Mouse (Mus musculus) liver, adult (tissue): ENCODE data around the gene Mthfs.
"Not testable (repeated sequence)": the region's sequence is repeated elsewhere in the genome, so short reads cannot be mapped to it uniquely, and the experiment has no call there.

ENCODE experiments used
- GATA4 ChIP-seq: IDR thresholded peaks from 2 replicates; pipeline ENCODE4 v1.6.1; 2014; ENCODE audit warnings: mild to moderate bottlenecking, low read length; ENCODE audit not compliant: insufficient replicate concordance

Mthfs gene

DNA sequence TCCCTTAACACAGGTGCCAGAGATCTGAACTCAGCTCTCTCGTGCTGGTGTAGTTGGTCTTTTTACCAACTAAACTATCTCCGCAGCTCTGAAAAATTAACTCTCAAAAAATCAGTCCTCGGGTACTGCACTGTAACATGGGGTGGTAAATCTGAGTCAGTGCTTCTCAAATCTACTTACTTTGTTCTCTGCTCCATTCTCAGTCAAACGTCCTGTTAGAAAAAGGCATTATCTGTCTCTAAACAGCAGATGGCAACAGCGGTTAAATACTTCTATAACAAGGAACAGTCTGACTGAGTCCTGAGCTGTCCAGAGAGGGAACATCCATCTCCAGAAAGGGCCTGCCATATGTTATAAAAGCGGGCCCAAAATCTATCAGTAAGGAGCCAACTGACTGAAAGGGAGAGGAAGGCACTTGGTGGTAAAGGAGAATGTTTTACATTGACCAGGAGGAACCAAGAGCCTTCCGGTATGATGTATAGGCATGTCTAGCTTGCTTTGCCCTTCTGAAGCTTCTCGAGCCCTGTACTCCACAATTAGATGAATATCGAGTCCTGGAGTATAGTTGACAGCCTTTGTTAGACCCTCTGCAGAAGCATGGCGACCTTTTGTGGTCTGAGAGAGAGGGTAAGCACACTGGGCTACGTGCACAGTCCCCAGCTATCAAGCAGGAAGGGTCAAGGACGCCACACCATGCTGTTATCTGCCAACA lies at the start of gene Mthfs:
Gene Mthfs (plus strand): TSS at position 324 of the 712 bp plus-strand sequence.
- TF ChIP-seq GATA4 = not testable (repeated sequence)

DNA sequence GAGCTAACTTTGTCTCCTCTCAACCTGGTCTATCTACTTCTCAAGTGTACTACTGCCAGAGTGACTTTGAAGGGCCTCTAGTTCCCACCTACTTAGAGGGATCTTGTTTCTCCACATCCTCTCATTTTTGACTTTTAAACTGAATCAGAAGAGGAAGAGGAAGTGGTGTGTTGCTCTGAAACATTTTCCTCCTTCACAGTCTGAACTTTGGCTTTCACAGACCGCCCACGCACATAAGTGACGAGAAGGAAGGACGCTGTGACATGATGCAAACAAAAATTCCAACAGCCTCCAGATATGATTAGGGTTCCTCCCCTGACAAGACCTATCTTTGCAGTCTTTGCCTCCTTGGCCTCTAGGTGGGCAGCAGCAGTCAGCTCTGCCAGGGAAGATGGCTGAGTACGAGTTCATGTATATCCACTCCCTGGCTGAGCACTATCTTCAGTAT lies 11.5 kb upstream of the Mthfs start, which contains the start of the genes Bcl2a1b and Gm29094:
Gene Bcl2a1b (plus strand): TSS at position 241 of the 448 bp plus-strand sequence.
Gene Gm29094 (plus strand): TSS at position 411 of the 448 bp plus-strand sequence.
- not testable (repeated sequence) for TF ChIP-seq GATA4

DNA sequence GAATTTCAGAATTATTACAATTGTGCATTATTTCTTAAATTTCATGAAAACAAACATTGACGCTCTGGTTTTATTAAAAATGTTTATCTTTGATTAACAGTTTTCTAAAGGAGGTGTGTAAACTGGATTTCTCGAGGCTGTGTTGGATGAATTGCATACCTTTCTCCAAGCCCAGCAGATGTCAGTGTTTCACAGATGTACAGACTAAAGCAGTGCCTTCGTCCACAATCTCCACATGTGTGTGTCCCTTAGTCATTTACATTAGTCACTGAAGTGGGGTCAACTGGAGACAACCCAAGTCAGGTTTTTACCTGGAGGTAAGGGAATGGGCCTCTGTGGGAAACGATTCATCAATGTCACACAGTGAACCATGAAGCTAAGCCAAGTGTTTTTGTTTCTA lies 15.6 kb downstream of the Mthfs start:
- TF ChIP-seq GATA4 = no peak

DNA sequence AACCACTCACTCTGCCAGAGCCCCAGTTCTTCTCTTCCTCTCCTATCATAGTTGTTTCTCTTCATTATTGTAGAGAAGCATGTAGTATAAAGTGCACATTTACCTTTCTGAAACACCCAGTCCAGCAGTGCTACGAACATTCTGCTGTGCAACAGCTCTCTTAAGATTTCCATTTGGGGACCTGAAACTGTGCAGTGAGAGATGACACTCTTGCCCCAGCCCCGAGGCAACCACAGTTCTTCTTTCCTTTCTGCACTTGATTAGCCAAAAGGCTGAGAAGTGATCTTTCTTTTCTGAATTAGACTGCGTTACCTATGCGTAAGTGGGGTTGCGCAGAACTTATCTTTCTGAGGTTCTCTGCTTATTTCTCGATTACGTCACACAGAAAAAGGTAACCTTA lies 17.6 kb downstream of the Mthfs start:
- TF ChIP-seq GATA4 = no peak

DNA sequence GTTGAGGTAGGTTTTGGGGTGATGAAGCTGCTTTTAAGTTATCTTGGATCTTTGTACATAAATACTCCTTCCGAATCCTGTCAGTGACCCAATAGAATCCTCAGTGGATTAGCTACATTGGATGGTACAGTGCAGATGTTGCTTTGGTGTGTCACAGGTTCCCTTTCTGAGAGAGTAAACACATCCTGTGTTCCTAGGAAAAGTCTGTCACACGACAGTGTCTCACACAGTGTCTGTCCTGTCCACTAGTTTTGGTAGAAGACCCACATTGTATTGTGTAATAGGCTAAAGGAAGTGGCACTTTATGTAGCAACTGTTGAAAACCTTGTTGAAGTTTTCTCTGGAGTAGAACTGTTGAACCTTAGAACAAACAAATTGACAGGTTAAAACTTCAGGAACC lies 42.9 kb downstream of the Mthfs start:
- TF ChIP-seq GATA4 = no peak

DNA sequence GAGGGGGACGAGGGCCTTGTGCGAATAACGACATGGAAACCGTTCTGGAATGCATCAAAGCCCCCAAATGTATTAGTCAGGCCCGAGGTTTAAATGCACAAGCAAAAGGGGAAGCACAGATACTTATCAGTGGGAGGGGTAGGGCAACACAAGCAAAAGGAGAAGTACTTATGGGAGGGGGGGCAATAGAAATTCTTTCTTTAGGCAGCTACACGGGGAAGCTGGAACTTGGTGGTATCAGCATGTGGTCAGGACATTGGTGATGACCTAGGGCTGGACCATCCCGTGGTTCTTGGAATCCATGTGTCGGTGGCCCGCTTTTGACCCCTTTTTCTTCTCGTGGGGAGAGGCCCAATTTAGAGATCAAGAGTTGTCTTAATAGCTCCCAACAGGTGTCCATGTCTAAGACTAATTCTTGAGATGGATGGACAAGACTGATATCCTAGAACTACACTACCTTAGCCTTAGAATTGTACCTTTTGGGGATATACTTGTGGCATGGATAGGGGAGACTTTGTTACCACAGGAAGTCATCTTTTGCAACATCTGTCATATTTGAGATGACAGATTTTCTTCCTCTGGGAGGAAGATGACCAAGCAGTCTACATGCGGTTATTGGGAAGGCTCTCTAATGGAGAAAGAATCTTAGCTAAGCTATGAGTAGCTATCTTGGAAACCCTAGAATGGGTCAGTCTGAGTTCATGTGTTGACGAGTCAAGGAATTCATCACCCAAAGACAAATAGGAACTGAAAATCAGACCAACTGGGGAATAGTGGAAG lies 46.3 kb downstream of the Mthfs start:
- TF ChIP-seq GATA4 = no peak

DNA sequence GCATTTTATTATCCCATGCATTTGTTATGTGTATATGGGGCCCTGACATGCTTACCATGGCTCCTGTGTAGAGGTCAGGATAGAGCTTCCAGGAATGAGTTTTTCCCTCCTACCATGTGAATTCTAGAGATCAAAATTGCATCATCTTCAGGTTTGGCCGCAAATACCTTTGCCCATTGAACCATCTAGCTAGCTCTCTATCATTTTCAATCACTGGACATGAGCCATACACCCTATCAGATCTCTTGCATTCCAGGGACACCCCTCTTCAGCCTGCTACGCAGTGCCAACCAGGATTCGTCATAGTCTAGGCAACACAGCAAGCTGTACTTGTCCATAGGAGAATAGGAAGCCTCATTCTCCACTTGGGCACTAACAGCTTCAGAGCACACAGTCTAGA lies 53.5 kb downstream of the Mthfs start:
- peak; percentile 84 for TF ChIP-seq GATA4

DNA sequence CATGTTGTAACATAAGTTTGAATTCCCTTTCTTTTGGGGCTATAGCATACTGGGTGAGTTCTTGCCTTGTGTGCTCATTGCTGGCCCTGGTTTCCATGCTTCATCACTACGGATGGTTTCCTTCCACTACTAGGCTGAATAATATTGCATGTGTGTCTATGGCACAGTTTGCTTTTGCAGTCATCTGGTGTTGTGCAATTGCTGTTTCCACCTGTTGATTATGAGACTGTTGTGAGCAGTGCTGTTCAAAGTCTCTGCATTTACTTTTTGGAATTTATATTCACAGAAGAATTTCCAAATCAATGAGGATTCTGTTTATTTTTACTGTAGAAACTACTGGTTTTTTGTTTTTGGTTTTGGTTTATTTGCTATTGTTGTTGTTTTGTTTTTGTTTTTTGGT lies 54.1 kb downstream of the Mthfs start:
- no peak for TF ChIP-seq GATA4

DNA sequence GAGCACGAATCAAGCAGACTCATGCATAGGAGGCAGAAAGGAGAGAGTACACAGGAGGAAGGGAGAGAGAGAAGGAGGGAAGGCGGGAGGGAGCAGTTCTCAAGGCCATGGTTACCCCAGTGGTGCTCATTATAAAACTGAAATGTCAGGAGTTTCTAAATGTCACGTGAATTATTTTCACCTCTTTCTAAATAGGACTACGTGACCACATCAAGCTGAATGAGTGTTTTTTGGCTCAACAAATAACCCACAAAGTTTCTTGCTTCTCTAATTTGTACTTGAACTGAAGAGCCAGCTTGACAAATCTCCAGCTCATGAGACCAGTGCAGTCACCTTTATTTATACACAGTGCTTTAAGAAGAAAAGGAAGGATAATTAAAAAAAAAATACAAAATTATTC lies 56.6 kb downstream of the Mthfs start:
- no peak for TF ChIP-seq GATA4

DNA sequence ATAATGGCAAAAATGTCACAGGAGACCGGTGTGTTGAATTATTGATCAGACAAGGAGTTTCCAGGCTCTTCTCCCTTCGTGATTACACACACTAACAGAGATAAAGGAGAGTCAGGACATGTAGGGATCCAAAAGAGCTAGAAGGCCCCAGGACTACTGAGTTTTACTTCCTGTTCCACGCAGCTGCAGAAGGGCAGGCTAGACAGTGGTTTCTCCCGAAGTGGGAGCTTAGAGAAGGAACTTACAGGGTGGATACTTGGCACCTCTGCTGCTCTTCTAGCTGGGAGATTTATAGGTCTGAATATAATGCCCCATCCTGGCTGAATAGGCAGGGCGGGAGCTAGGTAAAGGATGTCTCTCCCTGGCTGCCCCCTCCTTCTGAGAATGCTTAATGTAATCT lies 57.1 kb downstream of the Mthfs start:
- TF ChIP-seq GATA4 = no peak

DNA sequence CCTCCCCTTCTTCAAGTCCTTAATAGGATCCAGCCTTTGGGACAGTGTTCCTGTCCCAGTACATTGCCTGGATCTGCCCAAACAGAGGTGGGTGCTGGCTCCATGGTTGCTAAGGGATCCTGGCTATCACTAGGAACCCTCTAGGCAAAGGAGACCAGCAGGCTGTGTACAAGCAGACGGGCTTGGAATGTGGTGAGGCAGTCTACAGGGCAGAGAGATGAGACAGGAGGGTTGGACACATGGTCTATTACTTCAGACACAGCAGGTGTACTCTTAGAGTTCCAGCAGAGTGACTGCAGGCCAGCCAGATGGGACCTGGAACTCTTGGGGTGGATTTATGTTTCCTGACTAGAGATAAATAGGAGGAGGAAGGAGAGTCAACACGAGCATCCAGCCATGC lies 59.9 kb downstream of the Mthfs start:
- TF ChIP-seq GATA4 = no peak

DNA sequence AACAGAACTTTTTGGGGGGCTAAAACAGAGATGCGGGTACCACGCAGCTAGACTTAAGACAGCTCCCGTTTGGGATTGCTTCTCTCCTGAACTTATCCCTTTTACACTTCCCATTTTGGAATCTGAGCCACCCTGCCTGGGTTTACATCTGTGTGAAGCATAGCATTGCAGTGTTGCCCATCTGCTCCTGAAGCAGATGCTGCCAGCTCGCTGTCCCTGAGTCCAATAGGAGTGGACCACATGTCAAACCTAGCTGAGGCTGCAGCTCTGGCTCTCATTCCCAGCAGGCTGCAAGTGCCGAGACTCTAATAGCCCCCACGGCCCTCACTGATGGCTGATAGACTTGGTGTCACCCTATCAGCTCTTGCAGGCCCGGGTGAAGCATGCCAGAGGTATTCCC lies 63.3 kb downstream of the Mthfs start:
- TF ChIP-seq GATA4 = no peak

DNA sequence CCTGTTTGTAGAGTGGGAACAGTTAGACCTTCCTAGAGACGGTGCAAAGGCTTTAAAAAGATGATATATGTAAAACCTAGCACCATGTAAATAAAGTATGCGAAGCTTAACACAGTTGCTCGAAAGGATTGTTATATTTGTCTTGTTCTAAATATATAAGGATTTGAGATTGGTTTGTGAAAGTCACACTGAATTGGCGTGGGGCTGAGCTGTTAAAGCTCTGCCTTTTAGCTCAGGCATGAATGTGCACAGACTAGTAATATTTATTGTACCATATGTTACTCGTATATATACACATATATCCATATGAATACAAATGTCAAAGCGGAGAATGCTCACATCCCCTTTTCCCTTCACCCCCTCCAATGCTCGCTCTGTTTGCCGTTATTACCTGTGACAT lies 67.7 kb downstream of the Mthfs start:
- TF ChIP-seq GATA4 = no peak

DNA sequence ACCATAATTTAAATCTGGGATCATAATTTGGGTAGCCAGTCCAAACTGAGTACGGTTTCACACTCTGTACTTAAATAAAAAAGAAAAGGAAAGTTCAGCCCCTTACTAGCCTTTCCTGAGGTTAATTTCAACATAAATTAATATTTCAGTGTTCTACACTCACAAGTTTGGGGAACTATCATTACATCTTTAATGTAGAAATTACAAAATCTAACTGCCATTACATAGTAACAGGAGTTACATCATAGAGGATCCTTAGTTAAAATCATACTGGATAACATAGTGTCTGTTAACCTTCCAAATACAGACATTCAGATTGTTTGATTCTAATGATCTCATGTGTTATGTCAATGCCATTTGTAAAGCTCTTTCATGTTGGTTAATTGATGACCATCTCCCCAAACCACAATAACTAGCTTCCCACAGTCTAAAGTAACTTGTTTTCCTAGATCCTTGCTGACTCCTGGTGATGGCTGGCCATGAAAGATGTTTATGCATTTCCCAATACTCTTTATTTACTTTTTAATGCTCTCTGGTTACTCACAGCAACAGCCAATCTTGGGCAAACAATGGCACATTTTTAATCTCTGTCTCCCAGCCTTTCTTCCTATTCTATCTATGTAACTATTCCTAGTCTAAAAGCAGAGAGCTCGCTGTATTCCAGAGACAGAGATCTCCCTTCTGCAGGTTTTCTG lies 72.0 kb downstream of the Mthfs start:
- TF ChIP-seq GATA4 = no peak

DNA sequence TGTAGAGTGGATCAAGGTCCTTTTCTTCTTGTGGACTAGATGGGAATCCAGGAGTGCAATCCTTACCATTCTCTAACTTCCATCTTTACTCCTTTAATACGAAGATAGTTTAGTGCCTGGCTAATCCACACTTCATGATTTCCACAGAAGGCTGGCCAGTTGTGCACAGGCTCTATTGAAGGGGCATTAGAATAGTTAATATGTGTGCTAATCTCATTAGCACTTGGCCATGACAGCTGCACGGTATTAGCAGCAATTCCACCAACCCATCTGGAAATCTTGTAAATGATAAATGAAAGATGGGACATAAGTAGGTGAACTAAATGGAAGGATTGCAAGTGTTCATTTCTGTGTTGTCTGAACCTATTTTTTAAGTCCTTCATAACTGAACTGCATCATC lies 77.6 kb downstream of the Mthfs start:
- TF ChIP-seq GATA4 = no peak

DNA sequence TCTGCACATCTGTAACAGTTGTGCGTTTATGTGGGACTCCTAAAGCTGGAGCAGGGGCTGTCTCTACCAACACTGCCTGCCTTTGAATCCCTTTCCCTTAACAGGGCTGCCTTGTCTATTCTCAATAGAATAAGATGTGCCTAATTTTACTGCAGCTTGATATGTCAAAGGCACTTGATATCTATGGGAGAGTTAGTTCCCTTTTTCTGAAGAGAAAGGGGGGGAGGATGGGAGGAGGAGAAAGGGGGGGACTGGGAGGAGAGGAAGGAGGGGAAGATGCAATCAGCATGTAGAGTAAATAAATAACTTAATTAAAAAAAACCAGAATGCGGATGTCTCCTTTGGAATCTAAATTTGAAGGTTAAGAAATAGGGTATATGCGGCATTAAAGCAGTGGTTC lies 82.9 kb downstream of the Mthfs start:
- TF ChIP-seq GATA4 = no peak
